Mouse (Mus musculus) cerebellum, adult 9-10 months (tissue): ENCODE results near the gene Chd3.
A peak's percentile ranks its signal among the peaks of the same experiment; 100 is the strongest.
"Not testable (repeated sequence)": the region's sequence is repeated elsewhere in the genome, so short reads cannot be mapped to it uniquely, and the experiment has no call there.

Source experiments
- DNase-seq: peaks from one replicate; pipeline ENCODE4 v3.0.0; 2022

The Chd3 gene

GRCm38 (mm10) chr11:69321580-69321979 lies 47.6 kb downstream of the Chd3 start:
- DNase-seq: peak; percentile 24

GRCm38 (mm10) chr11:69318000-69318399 lies 51.2 kb downstream of the Chd3 start:
- DNase-seq: not testable (repeated sequence)

- DNase-seq: no peak
Observed at GRCm38 (mm10) chr11:69316361-69316760, 52.8 kb downstream of the Chd3 start.

GRCm38 (mm10) chr11:69311266-69311665 lies 57.9 kb downstream of the Chd3 start:
- no peak for DNase-seq

- no peak for DNase-seq
Observed at GRCm38 (mm10) chr11:69306039-69306438, 63.2 kb downstream of the Chd3 start.

- DNase-seq: no peak
Observed at GRCm38 (mm10) chr11:69305291-69305690, 63.9 kb downstream of the Chd3 start.

GRCm38 (mm10) chr11:69302817-69303216 lies 66.4 kb downstream of the Chd3 start:
- DNase-seq: no peak

GRCm38 (mm10) chr11:69298231-69298630 lies 71.0 kb downstream of the Chd3 start:
- DNase-seq: no peak

- DNase-seq: no peak
Observed at GRCm38 (mm10) chr11:69297799-69298198, 71.4 kb downstream of the Chd3 start.

- no peak for DNase-seq
Observed at GRCm38 (mm10) chr11:69295286-69295685, 73.9 kb downstream of the Chd3 start.
